Mouse (Mus musculus): ENCODE measurements around the gene Olfr1111. TPM values are rescaled to one million over a fixed set of nuclear protein-coding genes. Genes with fewer than 3 reads are reported as not detected.
"Not testable (repeated sequence)": the region's sequence is repeated elsewhere in the genome, so short reads cannot be mapped to it uniquely, and the experiment has no call there.

Olfr1111 gene
- not detected for total RNA-seq (2021)
- long read RNA-seq, experiment 1, result 0 reads
- long read RNA-seq, experiment 2, result 0 reads

DNA sequence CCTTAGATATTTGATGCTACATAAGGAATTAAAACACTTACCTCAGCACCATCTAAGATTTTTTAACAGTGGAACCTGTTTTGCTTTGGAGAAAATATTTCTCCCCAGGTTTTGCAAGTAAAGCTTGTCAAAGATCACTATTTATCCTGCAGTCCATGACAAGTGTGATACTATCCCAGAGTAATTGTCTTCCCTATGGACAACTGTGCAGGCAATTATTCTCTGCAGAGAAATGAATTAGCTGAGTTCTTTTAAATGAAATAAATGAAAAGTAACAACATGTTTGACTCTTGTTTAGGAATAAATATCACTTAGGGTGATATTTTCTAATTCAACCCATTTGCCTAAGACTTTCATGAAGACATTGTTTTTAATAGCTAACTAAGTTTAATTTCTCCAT, at the start of gene Olfr1111:
TSS of gene Olfr1111 (minus strand) at position 101 of the 400 bp plus-strand sequence.
- no peak for DNase-seq

- DNase-seq, result no peak
Measured at GRCm38 (mm10) chr2:87187498-87187897, 35.1 kb upstream of the Olfr1111 start, which contains the start of gene Olfr1112. TSS of gene Olfr1112 (plus strand) at chr2:87187798.

DNA sequence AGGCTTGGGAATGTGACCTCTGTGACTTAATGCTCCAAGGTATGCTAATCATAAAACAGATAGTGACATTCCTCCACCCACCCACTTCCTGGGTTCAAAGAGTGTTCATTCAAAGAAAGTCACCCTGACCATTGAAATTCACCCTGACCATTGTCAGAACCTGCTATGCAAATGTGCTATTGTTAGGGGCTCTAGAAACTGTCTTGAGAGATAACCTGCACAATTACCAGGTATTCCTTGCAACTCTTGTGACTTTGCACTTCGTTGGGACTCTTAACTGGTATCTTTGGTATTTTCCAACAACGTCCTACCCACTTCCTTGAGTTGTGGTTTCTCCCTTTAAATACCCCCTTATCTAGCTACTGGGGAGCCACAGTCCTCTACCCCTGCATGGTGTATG, 15.3 kb upstream of the Olfr1111 start:
- not testable (repeated sequence) for DNase-seq

DNA sequence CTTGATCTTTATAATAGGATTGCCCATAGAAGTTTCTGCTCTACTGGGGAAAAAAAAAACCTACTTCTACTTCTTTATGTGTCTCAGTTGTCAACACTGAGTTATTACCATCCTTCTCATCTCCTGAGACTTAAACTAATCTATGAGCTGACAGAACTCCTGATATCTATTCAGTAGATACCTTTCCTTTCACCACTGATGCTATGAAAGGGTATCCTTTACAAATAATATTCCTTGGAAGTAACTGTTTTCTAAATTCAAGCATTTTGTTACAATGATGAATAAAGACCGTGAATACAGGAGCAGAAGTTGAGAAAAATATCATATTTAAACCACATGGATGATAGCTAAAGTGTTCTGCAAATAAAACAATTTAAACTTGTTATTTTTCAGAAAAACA, 12.2 kb downstream of the Olfr1111 start, which contains the start of gene Olfr1110:
TSS of gene Olfr1110 (minus strand) at position 101 of the 400 bp plus-strand sequence.
- DNase-seq, result no peak

- no peak for DNase-seq
Measured at GRCm38 (mm10) chr2:87114467-87114866, 38.0 kb downstream of the Olfr1111 start, which contains the start of gene Olfr259. TSS of gene Olfr259 (minus strand) at chr2:87114567.

Other genes with a start within 250 kb of the Olfr1111 start
- gene Olfr1098, start 228.1 kb downstream of the Olfr1111 start, total RNA-seq (2021), result not detected
- not detected for gene Olfr1099, start 191.9 kb downstream of the Olfr1111 start, total RNA-seq (2021)
- gene Olfr1100, start 172.7 kb downstream of the Olfr1111 start, total RNA-seq (2021), result not detected
- gene Olfr1101, start 161.4 kb downstream of the Olfr1111 start, total RNA-seq (2021), result not detected
- gene Olfr1102, start 154.2 kb downstream of the Olfr1111 start, total RNA-seq (2021), result not detected
- gene Olfr1104, start 125.5 kb downstream of the Olfr1111 start, total RNA-seq (2021), result not detected
- gene Olfr1105, start 116.1 kb downstream of the Olfr1111 start, total RNA-seq (2021), result not detected
- gene Olfr1106, start 100.4 kb downstream of the Olfr1111 start, total RNA-seq (2021), result not detected
- not detected for gene Olfr1107, start 76.8 kb downstream of the Olfr1111 start, total RNA-seq (2021)
- not detected for gene Olfr1109, start 56.6 kb downstream of the Olfr1111 start, total RNA-seq (2021)
- not detected for gene Olfr259, start 38.1 kb downstream of the Olfr1111 start, total RNA-seq (2021)
- not detected for gene Olfr1110, start 12.3 kb downstream of the Olfr1111 start, total RNA-seq (2021)
- not detected for gene Olfr1112, start 35.2 kb upstream of the Olfr1111 start, total RNA-seq (2021)
- not detected for gene Olfr1113, start 56.3 kb upstream of the Olfr1111 start, total RNA-seq (2021)
- gene Olfr1115, start 95.4 kb upstream of the Olfr1111 start, total RNA-seq (2021), result not detected
- not detected for gene Olfr1116, start 114.9 kb upstream of the Olfr1111 start, total RNA-seq (2021)
- gene Olfr1118, start 155.0 kb upstream of the Olfr1111 start, total RNA-seq (2021), result not detected
- gene Olfr1120, start 202.2 kb upstream of the Olfr1111 start, total RNA-seq (2021), result not detected
- gene Olfr1121, start 217.3 kb upstream of the Olfr1111 start, total RNA-seq (2021), result not detected
- gene Olfr1122, start 233.2 kb upstream of the Olfr1111 start, total RNA-seq (2021), result not detected

Measured in gastrocnemius, postnatal 25 days (tissue).